Mouse (Mus musculus) hindbrain, embryonic 12.5 days (tissue): ENCODE data around the gene Hebp2. TPM values are rescaled to one million over a fixed set of nuclear protein-coding genes. Genes with fewer than 3 reads are reported as not detected.

Experiments
- ATAC-seq: fragments of 200-750 bp; cut with Nextera tagmentation; 2 replicates; pipeline ENCODE4 v1.8.0; 2017; ENCODE audit warnings: moderate TSS enrichment; ENCODE audit not compliant: low FRiP score
- H3K27ac ChIP-seq: fragments of 300-500 bp; sonication (generic); 2 replicates; pipeline ENCODE4 v1.5.1; 2016; ENCODE audit warnings: mild to moderate bottlenecking
- H3K27me3 ChIP-seq: fragments of 300-500 bp; sonication (generic); 2 replicates; pipeline ENCODE4 v1.6.1; 2016; ENCODE audit warnings: mild to moderate bottlenecking
- H3K36me3 ChIP-seq: fragments of 300-500 bp; sonication (generic); 2 replicates; pipeline ENCODE4 v1.6.1; 2016; ENCODE audit warnings: mild to moderate bottlenecking
- H3K4me1 ChIP-seq: fragments of 300-500 bp; sonication (generic); 2 replicates; pipeline ENCODE4 v1.6.1; 2016
- H3K4me2 ChIP-seq: fragments of 300-500 bp; sonication (generic); replicated peaks from 2 replicates; pipeline ENCODE4 v1.6.1; 2016; ENCODE audit warnings: mild to moderate bottlenecking
- H3K4me3 ChIP-seq: fragments of 300-500 bp; sonication (generic); 2 replicates; pipeline ENCODE4 v1.5.1; 2016; ENCODE audit warnings: mild to moderate bottlenecking
- H3K9ac ChIP-seq: fragments of 300-500 bp; sonication (generic); 2 replicates; pipeline ENCODE4 v1.6.1; 2016; ENCODE audit warnings: mild to moderate bottlenecking, moderate library complexity
- H3K9me3 ChIP-seq: fragments of 300-500 bp; sonication (generic); replicated peaks from 2 replicates; pipeline ENCODE4 v1.6.1; 2016; ENCODE audit warnings: mild to moderate bottlenecking
- WGBS: fragments of 180-500 bp; shearing (Covaris S2); methylation state at CpG from one replicate; pipeline ENCODE4 v1.1.7; 2016; 5-methylcytosine and 5-hydroxymethylcytosine counted together
- polyA plus RNA-seq: library from polyadenylated mRNA; unstranded; fragments of >200 nt; fragmentation: Nextera tagmentation; extraction: Ambion mirVana; gene quantifications from 2 replicates; pipeline ENCODE4 v1.2.1, GENCODE M21; 2016

Hebp2 gene
- polyA plus RNA-seq, 1 experiment from 2014 or later, result 15.4 TPM

GRCm38 (mm10) chr10:18506501-18506946 is 39.4 kb downstream of the Hebp2 start:
- Histone ChIP-seq H3K36me3 (peaks cover 5% of the 10 kb centered on the region), H3K27ac (0 out of 2 replicates have a peak overlapping the region, but pooled peaks have one; percentile 14), H3K9me3 (no peaks in the 10 kb centered on the region), H3K4me2 (no peak overlapping the region), H3K9ac (no peak overlapping the region), H3K27me3 (no peaks in the 10 kb centered on the region), H3K4me3 (no peak overlapping the region), H3K4me1 (peaks cover 24% of the 10 kb centered on the region)
- no peak for ATAC-seq
- 60% methylated on average over 6 of the region's 6 CpGs for WGBS

- H3K27ac ChIP-seq, result 0 out of 2 replicates have a peak overlapping the region, but pooled peaks have one; percentile 40
- peaks cover 24% of the 10 kb centered on the region for H3K4me1 ChIP-seq
- no peaks in the 10 kb centered on the region for H3K27me3 ChIP-seq
- H3K9me3 ChIP-seq, result no peaks in the 10 kb centered on the region
- no peak overlapping the region for H3K9ac ChIP-seq
- H3K36me3 ChIP-seq, result peaks cover 10% of the 10 kb centered on the region; the same call in 1 of the 2 replicates
- no peak for ATAC-seq
- H3K4me2 ChIP-seq, result no peak overlapping the region
- WGBS, result 57% methylated on average over 10 of the region's 10 CpGs
- no peak overlapping the region for H3K4me3 ChIP-seq
Measured at GRCm38 (mm10) chr10:18505690-18506089, 40.2 kb downstream of the Hebp2 start.

- no peak overlapping the region for H3K4me2 ChIP-seq
- 77% methylated on average over 3 of the region's 3 CpGs for WGBS
- ATAC-seq, result no peak
- H3K4me3 ChIP-seq, result no peak overlapping the region
- no peak overlapping the region for H3K27ac ChIP-seq
- no peaks in the 10 kb centered on the region for H3K9me3 ChIP-seq
- peaks cover 28% of the 10 kb centered on the region for H3K36me3 ChIP-seq
- peaks cover 20% of the 10 kb centered on the region for H3K4me1 ChIP-seq
- no peaks in the 10 kb centered on the region for H3K27me3 ChIP-seq
- H3K9ac ChIP-seq, result no peak overlapping the region
Measured at GRCm38 (mm10) chr10:18501997-18502396, 43.9 kb downstream of the Hebp2 start.

GRCm38 (mm10) chr10:18497066-18497465 is 48.8 kb downstream of the Hebp2 start:
- peaks cover 24% of the 10 kb centered on the region for H3K36me3 ChIP-seq
- ATAC-seq, result 0 out of 2 replicates have a peak, but pooled peaks have one; percentile 19
- 64% methylated on average over 7 of the region's 7 CpGs for WGBS

GRCm38 (mm10) chr10:18494249-18494648 is 51.6 kb downstream of the Hebp2 start:
- no peak overlapping the region for H3K9ac ChIP-seq
- no peak for ATAC-seq

More at GRCm38 (mm10) chr10:18497066-18497465, 48.8 kb downstream of the Hebp2 start:
- Histone ChIP-seq H3K4me2 (no peak overlapping the region), H3K27ac (no peak overlapping the region), H3K9me3 (no peaks in the 10 kb centered on the region), H3K27me3 (no peaks in the 10 kb centered on the region), H3K4me1 (peaks cover 3% of the 10 kb centered on the region; the same call in 1 of the 2 replicates), H3K4me3 (no peak overlapping the region), H3K9ac (no peak overlapping the region)

GRCm38 (mm10) chr10:18493010-18493894 is 52.6 kb downstream of the Hebp2 start:
- Histone ChIP-seq H3K36me3 (peaks cover 2% of the 10 kb centered on the region; the same call in 1 of the 2 replicates), H3K4me1 (peaks cover 6% of the 10 kb centered on the region; the same call in 1 of the 2 replicates), H3K4me3 (no peak overlapping the region), H3K27ac (no peak overlapping the region), H3K27me3 (no peaks in the 10 kb centered on the region), H3K9ac (no peak overlapping the region), H3K9me3 (no peaks in the 10 kb centered on the region), H3K4me2 (no peak overlapping the region)
- no peak for ATAC-seq
- 93% methylated on average over 11 of the region's 11 CpGs for WGBS

More at GRCm38 (mm10) chr10:18494249-18494648, 51.6 kb downstream of the Hebp2 start:
- no peak overlapping the region for H3K27ac ChIP-seq
- H3K4me2 ChIP-seq, result no peak overlapping the region
- peaks cover 6% of the 10 kb centered on the region; the same call in 1 of the 2 replicates for H3K4me1 ChIP-seq
- 65% methylated on average over 7 of the region's 7 CpGs for WGBS
- H3K36me3 ChIP-seq, result peaks cover 7% of the 10 kb centered on the region; the same call in 1 of the 2 replicates
- H3K9me3 ChIP-seq, result no peaks in the 10 kb centered on the region
- no peak overlapping the region for H3K4me3 ChIP-seq
- no peaks in the 10 kb centered on the region for H3K27me3 ChIP-seq

GRCm38 (mm10) chr10:18491952-18492351 is 53.9 kb downstream of the Hebp2 start:
- WGBS, result 83% methylated on average over 4 of the region's 4 CpGs
- Histone ChIP-seq H3K4me1 (peaks cover 3% of the 10 kb centered on the region; the same call in 1 of the 2 replicates), H3K27ac (no peak overlapping the region), H3K4me3 (no peak overlapping the region), H3K4me2 (no peak overlapping the region), H3K9me3 (no peaks in the 10 kb centered on the region), H3K36me3 (no peaks in the 10 kb centered on the region), H3K9ac (no peak overlapping the region), H3K27me3 (no peaks in the 10 kb centered on the region)
- ATAC-seq, result no peak

- Histone ChIP-seq H3K27me3 (no peaks in the 10 kb centered on the region), H3K9ac (no peak overlapping the region), H3K4me1 (peaks cover 3% of the 10 kb centered on the region; the same call in 1 of the 2 replicates), H3K4me2 (no peak overlapping the region), H3K36me3 (no peaks in the 10 kb centered on the region), H3K27ac (no peak overlapping the region), H3K9me3 (no peaks in the 10 kb centered on the region), H3K4me3 (no peak overlapping the region)
- 90% methylated on average over 10 of the region's 10 CpGs for WGBS
- no peak for ATAC-seq
Measured at GRCm38 (mm10) chr10:18489936-18490335, 55.9 kb downstream of the Hebp2 start.

Other genes with a start within 250 kb of the Hebp2 start
- 21.9 and 22.0 TPM in 2 replicates for gene Nhsl1, start 227.1 kb downstream of the Hebp2 start, polyA plus RNA-seq
- 2.7 and 2.8 TPM in 2 replicates for gene Arfgef3, start 197.9 kb upstream of the Hebp2 start, polyA plus RNA-seq
- gene Gm4922, start 240.7 kb upstream of the Hebp2 start, polyA plus RNA-seq, result 0.16 and 0.25 TPM in 2 replicates